Mouse (Mus musculus): ENCODE measurements around the gene Macrod2. TPM values are rescaled to one million over a fixed set of nuclear protein-coding genes. Genes with fewer than 3 reads are reported as not detected.

Gene Macrod2
- polyA plus RNA-seq, 1 experiment from 2014 or later = 49.2 TPM

- peak; percentile 26 for DNase-seq (ENCODE audit: low spot score)
- Histone ChIP-seq H3K4me3 (ENCODE audit: low read depth, low read length) (no peak overlapping the region), H3K36me3 (ENCODE audit: control insufficient read depth, insufficient read depth, low read length) (no peaks in the 10 kb centered on the region), H3K27ac (ENCODE audit: low read depth, low read length) (no peak overlapping the region), H3K4me2 (ENCODE audit: low read length) (no peak overlapping the region), H3K4me1 (ENCODE audit: control insufficient read depth, insufficient read depth, low read length) (no peaks in the 10 kb centered on the region), H3K9me3 (replicated peaks; ENCODE audit: control insufficient read depth, low read length) (no peaks in the 10 kb centered on the region), H3K27me3 (replicated peaks; ENCODE audit: control insufficient read depth, insufficient read depth, low read length) (no peaks in the 10 kb centered on the region), H3K9ac (ENCODE audit: low read length) (no peak overlapping the region)
- 0 out of 2 replicates have a peak, but pooled peaks have one; percentile 18 for ATAC-seq
- 50% methylated on average over 9 of the region's 9 CpGs for WGBS
Observed at GRCm38 (mm10) chr2:141862531-141863265, 1467.6 kb downstream of the Macrod2 start.

GRCm38 (mm10) chr2:141863628-141864165 is 1468.6 kb downstream of the Macrod2 start:
- Histone ChIP-seq H3K9me3 (replicated peaks; ENCODE audit: control insufficient read depth, low read length) (no peaks in the 10 kb centered on the region), H3K27ac (ENCODE audit: low read depth, low read length) (no peak overlapping the region), H3K4me1 (ENCODE audit: control insufficient read depth, insufficient read depth, low read length) (no peaks in the 10 kb centered on the region), H3K36me3 (ENCODE audit: control insufficient read depth, insufficient read depth, low read length) (no peaks in the 10 kb centered on the region), H3K4me3 (ENCODE audit: low read depth, low read length) (no peak overlapping the region), H3K27me3 (replicated peaks; ENCODE audit: control insufficient read depth, insufficient read depth, low read length) (no peaks in the 10 kb centered on the region), H3K4me2 (ENCODE audit: low read length) (no peak overlapping the region), H3K9ac (ENCODE audit: low read length) (no peak overlapping the region)
- peak; percentile 60; the same call in 1 of the 2 replicates for ATAC-seq
- WGBS = 86% methylated on average over 2 of the region's 2 CpGs
- peak; percentile 40 for DNase-seq (ENCODE audit: low spot score)

GRCm38 (mm10) chr2:141870930-141871329 is 1475.8 kb downstream of the Macrod2 start:
- Histone ChIP-seq H3K27me3 (replicated peaks; ENCODE audit: control insufficient read depth, insufficient read depth, low read length) (no peaks in the 10 kb centered on the region), H3K9me3 (replicated peaks; ENCODE audit: control insufficient read depth, low read length) (no peaks in the 10 kb centered on the region), H3K4me1 (ENCODE audit: control insufficient read depth, insufficient read depth, low read length) (no peaks in the 10 kb centered on the region), H3K27ac (ENCODE audit: low read depth, low read length) (no peak overlapping the region), H3K4me2 (ENCODE audit: low read length) (no peak overlapping the region), H3K9ac (ENCODE audit: low read length) (no peak overlapping the region), H3K4me3 (ENCODE audit: low read depth, low read length) (no peak overlapping the region), H3K36me3 (ENCODE audit: control insufficient read depth, insufficient read depth, low read length) (no peaks in the 10 kb centered on the region)
- WGBS = 90% methylated on average over 4 of the region's 4 CpGs
- DNase-seq (ENCODE audit: low spot score) = no peak
- ATAC-seq = no peak

GRCm38 (mm10) chr2:141876155-141876851 is 1481.2 kb downstream of the Macrod2 start:
- H3K4me1 ChIP-seq (ENCODE audit: control insufficient read depth, insufficient read depth, low read length) = no peaks in the 10 kb centered on the region
- H3K36me3 ChIP-seq (ENCODE audit: control insufficient read depth, insufficient read depth, low read length) = no peaks in the 10 kb centered on the region
- H3K9me3 ChIP-seq (replicated peaks; ENCODE audit: control insufficient read depth, low read length) = no peaks in the 10 kb centered on the region
- ATAC-seq (no peak), DNase-seq (ENCODE audit: low spot score) (peak; percentile 33)
- 0 out of 2 replicates have a peak overlapping the region, but pooled peaks have one; percentile 11 for H3K27ac ChIP-seq (ENCODE audit: low read depth, low read length)
- H3K27me3 ChIP-seq (replicated peaks; ENCODE audit: control insufficient read depth, insufficient read depth, low read length) = no peaks in the 10 kb centered on the region
- no peak overlapping the region for H3K9ac ChIP-seq (ENCODE audit: low read length)
- no peak overlapping the region for H3K4me2 ChIP-seq (ENCODE audit: low read length)
- 53% methylated on average over 10 of the region's 10 CpGs for WGBS
- no peak overlapping the region for H3K4me3 ChIP-seq (ENCODE audit: low read depth, low read length)

- ATAC-seq (no peak), DNase-seq (ENCODE audit: low spot score) (no peak)
- no peak overlapping the region for H3K27ac ChIP-seq (ENCODE audit: low read depth, low read length)
- H3K9me3 ChIP-seq (replicated peaks; ENCODE audit: control insufficient read depth, low read length) = no peaks in the 10 kb centered on the region
- H3K27me3 ChIP-seq (replicated peaks; ENCODE audit: control insufficient read depth, insufficient read depth, low read length) = no peaks in the 10 kb centered on the region
- H3K4me3 ChIP-seq (ENCODE audit: low read depth, low read length) = no peak overlapping the region
- no peaks in the 10 kb centered on the region for H3K4me1 ChIP-seq (ENCODE audit: control insufficient read depth, insufficient read depth, low read length)
- H3K36me3 ChIP-seq (ENCODE audit: control insufficient read depth, insufficient read depth, low read length) = no peaks in the 10 kb centered on the region
- H3K9ac ChIP-seq (ENCODE audit: low read length) = no peak overlapping the region
- WGBS = 81% methylated on average over 2 of the region's 2 CpGs
- no peak overlapping the region for H3K4me2 ChIP-seq (ENCODE audit: low read length)
Observed at GRCm38 (mm10) chr2:141876958-141877357, 1481.8 kb downstream of the Macrod2 start.

- no peaks in the 10 kb centered on the region for H3K9me3 ChIP-seq (replicated peaks; ENCODE audit: control insufficient read depth, low read length)
- ATAC-seq (no peak), DNase-seq (ENCODE audit: low spot score) (no peak)
- H3K9ac ChIP-seq (ENCODE audit: low read length) = no peak overlapping the region
- no peak overlapping the region for H3K4me2 ChIP-seq (ENCODE audit: low read length)
- no peaks in the 10 kb centered on the region for H3K4me1 ChIP-seq (ENCODE audit: control insufficient read depth, insufficient read depth, low read length)
- WGBS = 92% methylated on average over 1 of the region's 1 CpGs
- no peaks in the 10 kb centered on the region for H3K36me3 ChIP-seq (ENCODE audit: control insufficient read depth, insufficient read depth, low read length)
- H3K27me3 ChIP-seq (replicated peaks; ENCODE audit: control insufficient read depth, insufficient read depth, low read length) = no peaks in the 10 kb centered on the region
- H3K27ac ChIP-seq (ENCODE audit: low read depth, low read length) = no peak overlapping the region
- no peak overlapping the region for H3K4me3 ChIP-seq (ENCODE audit: low read depth, low read length)
Observed at GRCm38 (mm10) chr2:141878473-141878872, 1483.4 kb downstream of the Macrod2 start.

- WGBS = 55% methylated on average over 9 of the region's 9 CpGs
- DNase-seq (ENCODE audit: low spot score) = peak; percentile 36
- no peak overlapping the region for H3K4me3 ChIP-seq (ENCODE audit: low read depth, low read length)
- no peak overlapping the region for H3K27ac ChIP-seq (ENCODE audit: low read depth, low read length)
- no peaks in the 10 kb centered on the region for H3K27me3 ChIP-seq (replicated peaks; ENCODE audit: control insufficient read depth, insufficient read depth, low read length)
- no peak overlapping the region for H3K9ac ChIP-seq (ENCODE audit: low read length)
- no peaks in the 10 kb centered on the region for H3K36me3 ChIP-seq (ENCODE audit: control insufficient read depth, insufficient read depth, low read length)
- no peak for ATAC-seq
- no peaks in the 10 kb centered on the region for H3K9me3 ChIP-seq (replicated peaks; ENCODE audit: control insufficient read depth, low read length)
- no peak overlapping the region for H3K4me2 ChIP-seq (ENCODE audit: low read length)
- no peaks in the 10 kb centered on the region for H3K4me1 ChIP-seq (ENCODE audit: control insufficient read depth, insufficient read depth, low read length)
Observed at GRCm38 (mm10) chr2:141879711-141880110, 1484.6 kb downstream of the Macrod2 start.

- Histone ChIP-seq H3K27ac (ENCODE audit: low read depth, low read length) (no peak overlapping the region), H3K4me2 (ENCODE audit: low read length) (no peak overlapping the region), H3K4me1 (ENCODE audit: control insufficient read depth, insufficient read depth, low read length) (no peaks in the 10 kb centered on the region), H3K9ac (ENCODE audit: low read length) (no peak overlapping the region), H3K4me3 (ENCODE audit: low read depth, low read length) (no peak overlapping the region), H3K36me3 (ENCODE audit: control insufficient read depth, insufficient read depth, low read length) (no peaks in the 10 kb centered on the region), H3K9me3 (replicated peaks; ENCODE audit: control insufficient read depth, low read length) (no peaks in the 10 kb centered on the region), H3K27me3 (replicated peaks; ENCODE audit: control insufficient read depth, insufficient read depth, low read length) (no peaks in the 10 kb centered on the region)
- DNase-seq (ENCODE audit: low spot score) = no peak
- no peak for ATAC-seq
- 74% methylated on average over 11 of the region's 11 CpGs for WGBS
Observed at GRCm38 (mm10) chr2:141886694-141887474, 1491.8 kb downstream of the Macrod2 start.

Measured in forebrain, embryonic 14.5 days (tissue).